Mouse (Mus musculus) MEL (cell line): ENCODE measurements around the gene Arhgef33. TPM values are rescaled to one million over a fixed set of nuclear protein-coding genes. Genes with fewer than 3 reads are reported as not detected.
"Not testable (repeated sequence)": the region's sequence is repeated elsewhere in the genome, so short reads cannot be mapped to it uniquely, and the experiment has no call there.

Experiments used
- DNase-seq: peaks from one replicate; pipeline ENCODE4 v3.0.0; 2011; ENCODE audit warnings: low read depth, low spot score
- H3K27ac ChIP-seq: 2 replicates; pipeline ENCODE4 v1.5.1; 2012; ENCODE audit warnings: low read depth, mild to moderate bottlenecking, control low read depth, low read length, moderate library complexity; ENCODE audit not compliant: control insufficient read depth
- H3K27me3 ChIP-seq, 2 experiments: fragments of 150-350 bp in 1 of 2; sonication (generic) in 1 of 2; 2 replicates each; pipeline ENCODE4 v1.6.1; 2012; ENCODE audit warnings: low read length in 2 of 2, mild to moderate bottlenecking in 2 of 2, improper control_type of control experiment in 1 of 2, moderate library complexity in 1 of 2; ENCODE audit not compliant: insufficient read depth in 2 of 2, control insufficient read depth in 1 of 2
- H3K36me3 ChIP-seq, 2 experiments: 2 replicates each; pipeline ENCODE4 v1.6.1; 2012 to 2014; ENCODE audit warnings: low read length in 2 of 2, improper control_type of control experiment in 1 of 2, inconsistent platforms in 1 of 2, mild to moderate bottlenecking in 1 of 2; ENCODE audit not compliant: insufficient read depth in 2 of 2, control insufficient read depth in 1 of 2
- H3K4me1 ChIP-seq, 2 experiments: fragments of 150-350 bp in 1 of 2; sonication (generic) in 1 of 2; 2 replicates each; pipeline ENCODE4 v1.6.1; 2012; ENCODE audit warnings: low read length in 2 of 2, improper control_type of control experiment in 1 of 2, mild to moderate bottlenecking in 1 of 2; ENCODE audit not compliant: insufficient read depth in 2 of 2, control insufficient read depth in 1 of 2
- H3K4me3 ChIP-seq, 2 experiments: fragments of 150-350 bp in 1 of 2; sonication (generic) in 1 of 2; 2 replicates each; pipeline ENCODE4 v1.5.1; 2012; ENCODE audit warnings: low read depth in 2 of 2, low read length in 2 of 2, mild to moderate bottlenecking in 2 of 2, moderate library complexity in 2 of 2, control low read depth in 1 of 2, improper control_type of control experiment in 1 of 2; ENCODE audit not compliant: control insufficient read depth in 1 of 2, insufficient read depth in 1 of 2
- H3K79me2 ChIP-seq: 2 replicates; pipeline ENCODE4 v1.6.1; 2012; ENCODE audit warnings: mild to moderate bottlenecking, low read length, moderate library complexity; ENCODE audit not compliant: control insufficient read depth, poor library complexity, insufficient read depth
- H3K9ac ChIP-seq: 2 replicates; pipeline ENCODE4 v1.6.1; 2012; ENCODE audit warnings: low read depth, mild to moderate bottlenecking, control low read depth, low read length, moderate library complexity; ENCODE audit not compliant: control insufficient read depth, poor library complexity, severe bottlenecking
- H3K9me3 ChIP-seq: fragments of 150-350 bp; sonication (generic); replicated peaks from 2 replicates; pipeline ENCODE4 v1.6.1; 2012; ENCODE audit warnings: mild to moderate bottlenecking, low read length, improper control_type of control experiment, moderate library complexity; ENCODE audit not compliant: insufficient read depth
- CHD2 ChIP-seq: IDR thresholded peaks from 2 replicates; pipeline ENCODE4 v1.6.1; 2011; ENCODE audit warnings: low read length, improper control_type of control experiment
- CTCF ChIP-seq, 3 experiments: IDR thresholded peaks in 2 of 3; conservative IDR thresholded peaks in 1 of 3; 2 replicates each; pipeline ENCODE4 v1.5.1; 2011 to 2012; ENCODE audit warnings: low read length in 3 of 3, low read depth in 2 of 3, mild to moderate bottlenecking in 2 of 3, improper control_type of control experiment in 1 of 3, inconsistent platforms in 1 of 3, mixed read lengths in 1 of 3, moderate library complexity in 1 of 3; ENCODE audit not compliant: control insufficient read depth in 1 of 3, insufficient read depth in 1 of 3, poor library complexity in 1 of 3, severe bottlenecking in 1 of 3
- EP300 ChIP-seq, 2 experiments: IDR thresholded peaks; 2 replicates each; pipeline ENCODE4 v1.6.1; 2011; ENCODE audit warnings: improper control_type of control experiment in 2 of 2, low read length in 2 of 2, low read depth in 1 of 2, mild to moderate bottlenecking in 1 of 2
- ETS1 ChIP-seq: IDR thresholded peaks from 2 replicates; pipeline ENCODE4 v1.6.1; 2012; ENCODE audit warnings: low read depth, mild to moderate bottlenecking, inconsistent platforms, low read length, improper control_type of control experiment, moderate library complexity
- GABPA ChIP-seq: IDR thresholded peaks from 2 replicates; pipeline ENCODE4 v1.6.1; 2012; ENCODE audit warnings: low read depth, mild to moderate bottlenecking, inconsistent platforms, low read length, improper control_type of control experiment, moderate library complexity
- HCFC1 ChIP-seq: IDR thresholded peaks from 2 replicates; pipeline ENCODE4 v1.6.1; 2012; ENCODE audit warnings: low read depth, mild to moderate bottlenecking, inconsistent platforms, low read length, improper control_type of control experiment, moderate library complexity
- JUND ChIP-seq: IDR thresholded peaks from 2 replicates; pipeline ENCODE4 v1.6.1; 2011; ENCODE audit warnings: low read depth, mild to moderate bottlenecking, improper control_type of control experiment, low read length
- KAT2A ChIP-seq: conservative IDR thresholded peaks from 2 replicates; pipeline ENCODE4 v1.6.1; 2012; ENCODE audit warnings: low read depth, low read length, improper control_type of control experiment, inconsistent platforms
- MAX ChIP-seq: IDR thresholded peaks from 2 replicates; pipeline ENCODE4 v1.6.1; 2011; ENCODE audit warnings: low read length, improper control_type of control experiment
- MAZ ChIP-seq: IDR thresholded peaks from 2 replicates; pipeline ENCODE4 v1.6.1; 2012; ENCODE audit warnings: low read depth, mild to moderate bottlenecking, inconsistent platforms, low read length, improper control_type of control experiment
- MEF2A ChIP-seq: IDR thresholded peaks from 2 replicates; pipeline ENCODE4 v1.6.1; 2014; ENCODE audit warnings: low read depth, mild to moderate bottlenecking, inconsistent platforms, low read length, improper control_type of control experiment; ENCODE audit not compliant: poor library complexity, insufficient replicate concordance, severe bottlenecking; ENCODE audit errors: extremely low read depth
- MXI1 ChIP-seq: IDR thresholded peaks from 2 replicates; pipeline ENCODE4 v1.6.1; 2011; ENCODE audit warnings: mild to moderate bottlenecking, low read depth, low read length, improper control_type of control experiment
- MYB ChIP-seq: IDR thresholded peaks from 2 replicates; pipeline ENCODE4 v1.6.1; 2011; ENCODE audit warnings: mild to moderate bottlenecking, low read depth, low read length, improper control_type of control experiment
- NRF1 ChIP-seq: IDR thresholded peaks from 2 replicates; pipeline ENCODE4 v1.6.1; 2014; ENCODE audit warnings: low read depth, mild to moderate bottlenecking, inconsistent platforms, low read length, improper control_type of control experiment, moderate library complexity; ENCODE audit not compliant: poor library complexity, insufficient read depth, severe bottlenecking
- POLR2A ChIP-seq, 2 experiments: IDR thresholded peaks; 2 replicates each; pipeline ENCODE4 v1.6.1; 2011 to 2012; ENCODE audit warnings: low read length in 2 of 2, mild to moderate bottlenecking in 2 of 2, control low read depth in 1 of 2, improper control_type of control experiment in 1 of 2, low read depth in 1 of 2, moderate library complexity in 1 of 2; ENCODE audit not compliant: control insufficient read depth in 1 of 2, insufficient read depth in 1 of 2, poor library complexity in 1 of 2
- POLR2AphosphoS2 ChIP-seq: IDR thresholded peaks from 2 replicates; pipeline ENCODE4 v1.6.1; 2011; ENCODE audit warnings: low read length, improper control_type of control experiment
- SIN3A ChIP-seq: IDR thresholded peaks from 2 replicates; pipeline ENCODE4 v1.6.1; 2012; ENCODE audit warnings: low read length, improper control_type of control experiment, inconsistent platforms
- TBP ChIP-seq: IDR thresholded peaks from 2 replicates; pipeline ENCODE4 v1.8.0; 2011; ENCODE audit warnings: low read depth, low read length, improper control_type of control experiment
- USF1 ChIP-seq: IDR thresholded peaks from 2 replicates; pipeline ENCODE4 v1.6.1; 2014; ENCODE audit warnings: low read depth, mild to moderate bottlenecking, inconsistent platforms, low read length, improper control_type of control experiment, moderate library complexity
- ZMIZ1 ChIP-seq: IDR thresholded peaks from 2 replicates; pipeline ENCODE4 v1.6.1; 2012; ENCODE audit warnings: low read depth, mild to moderate bottlenecking, inconsistent platforms, low read length, improper control_type of control experiment, moderate library complexity
- ZNF384 ChIP-seq: IDR thresholded peaks from 2 replicates; pipeline ENCODE4 v1.6.1; 2012; ENCODE audit warnings: low read depth, mild to moderate bottlenecking, inconsistent platforms, low read length, improper control_type of control experiment
- polyA plus RNA-seq, 2 experiments: library from polyadenylated mRNA; stranded (reverse) in 1 of 2; unstranded in 1 of 2; fragments of >175 nt in 1 of 2; fragments of >200 nt in 1 of 2; gene quantifications; 2 replicates each; pipeline versions ENCODE4 v1.2.1 to v1.2.4; 2012; ENCODE audit warnings: low replicate concordance in 2 of 2, low read depth in 1 of 2; ENCODE audit not compliant: insufficient read length in 2 of 2, insufficient read depth in 1 of 2, missing spikeins in 1 of 2
- total RNA-seq: library from RNA; depleted of rRNA; stranded (reverse); fragments of 300-350 nt; gene quantifications from 2 replicates; pipeline ENCODE4 v1.2.3, GENCODE M21; 2012

Arhgef33 gene
- total and polyA plus RNA-seq, 3 experiments = 0.08 TPM; not detected in 2

- TF ChIP-seq MYB (no peak), MAX (no peak), SIN3A (no peak), ETS1 (no peak), CTCF (IDR thresholded peaks at IDR 0.05 in 2 of 3, conservative IDR thresholded peaks at IDR 0.05 in 1 of 3; ENCODE audit: control insufficient read depth in 1 of 3, insufficient read depth in 1 of 3, low read depth in 2 of 3, low read length in 3 of 3, poor library complexity in 1 of 3, severe bottlenecking in 1 of 3) (no peak), JUND (no peak), POLR2AphosphoS2 (no peak), MEF2A (no peak), ZMIZ1 (no peak), POLR2A (IDR thresholded peaks at IDR 0.05; ENCODE audit: control insufficient read depth in 1 of 2, insufficient read depth in 1 of 2, low read depth in 1 of 2, low read length in 2 of 2, poor library complexity in 1 of 2) (no peak), MAZ (no peak), GABPA (no peak)
- Histone ChIP-seq H3K79me2 (no peaks in the 10 kb centered on the region), H3K9ac (no peak overlapping the region), H3K9me3 (no peaks in the 10 kb centered on the region), H3K27ac (no peak overlapping the region), H3K36me3 (no peaks in the 10 kb centered on the region), H3K27me3 (0 out of 4 replicates have a peak, but pooled peaks cover 0 to 1% of the 10 kb centered on the region in 2 experiments), H3K4me3 (no peak overlapping the region), H3K4me1 (no peaks in the 10 kb centered on the region)
- DNase-seq = no peak
Observed at GRCm38 (mm10) chr17:80373726-80374096, 66.5 kb downstream of the Arhgef33 start.

- H3K9me3 ChIP-seq = not testable (repeated sequence)
Observed at GRCm38 (mm10) chr17:80378386-80378785, 71.2 kb downstream of the Arhgef33 start.

DNA sequence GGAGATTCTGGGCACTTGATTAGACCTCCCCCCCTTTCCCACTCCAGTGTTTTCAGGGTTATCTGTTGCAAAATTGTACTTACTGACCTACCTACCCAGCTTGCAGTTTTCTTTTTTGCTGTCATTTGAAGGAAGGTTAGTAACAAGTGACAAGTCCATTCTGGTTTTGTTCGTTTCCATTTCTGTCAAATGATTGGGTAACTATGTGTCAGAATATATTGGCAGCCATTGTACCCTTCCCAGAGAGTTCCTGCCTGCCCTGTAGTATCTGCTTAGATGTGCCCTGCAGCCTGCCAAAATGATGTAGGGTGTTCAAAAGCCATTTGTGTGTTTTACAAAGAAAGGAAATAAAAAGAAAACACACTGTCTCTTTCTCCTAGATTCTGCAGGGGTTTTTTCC is 78.5 kb downstream of the Arhgef33 start:
- no peak overlapping the region for H3K27ac ChIP-seq
- H3K4me1 ChIP-seq = 0 out of 4 replicates have a peak, but pooled peaks cover 0 to 3% of the 10 kb centered on the region in 2 experiments
- no peak for DNase-seq
- H3K27me3 ChIP-seq = peaks cover 1 to 7% of the 10 kb centered on the region in 2 experiments; a peak in 1 of 4 replicates
- no peaks in the 10 kb centered on the region for H3K79me2 ChIP-seq
- no peak overlapping the region for H3K4me3 ChIP-seq
- H3K9ac ChIP-seq = no peak overlapping the region
- TF ChIP-seq HCFC1 = no peak
- no peak for TF ChIP-seq KAT2A
- TF ChIP-seq EP300 (IDR thresholded peaks at IDR 0.05; ENCODE audit: low read depth in 1 of 2, low read length in 2 of 2) = no peak
- no peak for TF ChIP-seq NRF1
- no peak for TF ChIP-seq CHD2
- no peak for TF ChIP-seq TBP
- TF ChIP-seq ZNF384 = no peak
- no peak for TF ChIP-seq POLR2AphosphoS2
- no peak for TF ChIP-seq MYB
- TF ChIP-seq USF1 = no peak
- TF ChIP-seq SIN3A = no peak
- TF ChIP-seq ZMIZ1 = no peak
- no peak for TF ChIP-seq MXI1
- no peaks in the 10 kb centered on the region for H3K36me3 ChIP-seq
- H3K9me3 ChIP-seq = no peaks in the 10 kb centered on the region

More at GRCm38 (mm10) chr17:80378386-80378785, 71.2 kb downstream of the Arhgef33 start:
- not testable (repeated sequence) for H3K36me3 ChIP-seq, H3K4me3 ChIP-seq, H3K9ac ChIP-seq, H3K27ac ChIP-seq, H3K27me3 ChIP-seq, H3K79me2 ChIP-seq, DNase-seq, H3K4me1 ChIP-seq
